Mouse (Mus musculus): ENCODE results near the gene Nup188.

The Nup188 gene

GRCm38 (mm10) chr2:30257699-30258460, 28.3 kb upstream of the Nup188 start:
- DNase-seq = peak; percentile 7

GRCm38 (mm10) chr2:30258600-30258999, 27.6 kb upstream of the Nup188 start:
- DNase-seq = peak; percentile 51

- peak; percentile 15 for DNase-seq
Observed at GRCm38 (mm10) chr2:30259131-30260064, 26.8 kb upstream of the Nup188 start.

- DNase-seq = peak; percentile 3
Observed at GRCm38 (mm10) chr2:30261064-30261736, 25.0 kb upstream of the Nup188 start.

GRCm38 (mm10) chr2:30261921-30262839, 24.0 kb upstream of the Nup188 start:
- DNase-seq = peak; percentile 11

- DNase-seq = peak; percentile 82
Observed at GRCm38 (mm10) chr2:30262840-30263441, 23.3 kb upstream of the Nup188 start.

GRCm38 (mm10) chr2:30263811-30264210, 22.4 kb upstream of the Nup188 start:
- DNase-seq = peak; percentile 9

- DNase-seq = peak; percentile 52
Observed at GRCm38 (mm10) chr2:30264671-30265519, 21.3 kb upstream of the Nup188 start.

DNA sequence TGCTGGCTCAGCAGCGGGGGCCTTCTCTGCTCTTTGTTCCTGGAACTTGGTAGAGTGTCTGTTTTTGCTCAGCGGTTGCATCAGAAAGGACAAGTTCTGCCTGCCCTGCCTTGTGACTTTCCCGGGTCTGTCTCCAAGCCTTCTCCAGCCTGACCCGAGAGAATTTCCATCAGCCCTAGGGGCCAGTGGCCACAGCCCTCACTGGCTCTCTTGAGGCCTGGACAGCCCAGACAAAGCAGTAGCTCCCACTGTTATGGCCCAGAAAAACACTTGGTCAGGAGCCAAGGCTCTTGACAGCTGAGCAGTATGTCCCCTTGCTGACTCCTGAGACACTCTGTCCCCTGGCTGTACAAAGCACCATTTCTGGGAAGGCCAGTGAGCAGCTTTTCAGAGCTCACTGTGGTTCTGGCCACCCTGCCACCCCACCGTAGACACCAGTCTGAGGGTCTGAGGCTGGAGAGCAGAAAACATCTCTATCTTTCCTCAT, 20.4 kb upstream of the Nup188 start, which contains the start of gene Phyhd1:
Gene Phyhd1, plus strand, starts transcription at position 437 of the 487 bp plus-strand sequence.
- DNase-seq = peak; percentile 83

DNA sequence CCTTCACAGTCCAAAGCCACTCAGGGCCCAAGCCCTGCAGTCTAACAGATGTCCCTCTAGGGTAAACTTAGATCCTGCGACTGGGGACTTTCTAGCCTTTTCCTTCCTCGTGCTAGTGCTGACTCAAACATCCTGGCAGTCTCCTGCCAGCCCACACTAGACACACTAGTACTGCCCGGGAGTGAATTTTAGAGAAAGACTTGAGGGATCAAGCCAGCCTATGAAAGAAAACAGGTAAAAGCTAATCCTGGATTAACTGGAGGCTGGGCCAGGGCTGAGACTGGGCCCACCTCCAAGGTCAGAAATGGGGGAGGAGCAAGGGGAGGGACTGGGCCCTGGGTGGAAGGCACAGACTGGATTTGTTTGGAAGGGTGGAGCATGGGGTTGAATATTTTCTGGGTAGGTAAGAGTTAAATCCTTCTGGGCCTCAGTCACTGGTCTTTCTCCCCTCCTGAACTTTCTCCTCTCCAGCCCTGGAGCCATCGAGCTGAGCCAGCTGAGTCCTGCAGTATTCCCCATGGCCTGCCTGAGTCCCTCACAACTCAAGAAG, 19.7 kb upstream of the Nup188 start:
- peak; percentile 90 for DNase-seq

DNA sequence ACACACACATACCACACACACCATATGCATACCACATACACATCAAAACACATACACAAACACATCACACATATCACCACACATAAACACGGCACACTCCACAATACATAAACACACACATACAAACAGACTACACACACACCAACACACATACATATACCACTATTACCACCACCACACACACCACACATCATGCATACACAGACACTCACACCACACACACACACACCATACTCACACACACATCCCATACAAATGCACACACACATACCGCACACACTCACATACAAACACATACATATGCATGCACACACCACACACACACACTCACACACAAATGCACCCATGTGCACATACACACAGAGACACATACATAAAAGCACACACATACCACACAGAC, 18.7 kb upstream of the Nup188 start:
- DNase-seq = no peak

GRCm38 (mm10) chr2:30268371-30268770, 17.8 kb upstream of the Nup188 start:
- no peak for DNase-seq

GRCm38 (mm10) chr2:30269241-30269990, 16.8 kb upstream of the Nup188 start:
- no peak for DNase-seq

DNA sequence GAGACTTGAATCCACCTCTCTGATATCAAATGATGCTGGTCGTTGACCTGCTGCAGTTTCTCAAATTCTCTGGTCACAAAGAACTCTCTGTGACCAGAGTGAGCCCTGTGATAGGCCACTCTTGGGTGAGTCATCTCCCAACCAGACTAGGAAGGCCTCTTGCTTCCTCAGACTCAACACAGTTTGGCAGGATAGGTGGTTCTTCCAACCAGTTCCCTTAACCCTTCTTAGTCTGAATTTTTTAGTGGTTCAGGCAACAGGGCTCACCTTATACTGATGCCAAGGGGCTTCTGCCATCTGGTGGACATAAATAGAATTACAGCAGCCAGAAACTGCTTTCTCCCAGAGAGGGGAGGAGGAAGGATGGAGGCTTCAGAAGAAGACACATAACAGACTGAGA, 16.1 kb upstream of the Nup188 start:
- peak; percentile 72 for DNase-seq

DNA sequence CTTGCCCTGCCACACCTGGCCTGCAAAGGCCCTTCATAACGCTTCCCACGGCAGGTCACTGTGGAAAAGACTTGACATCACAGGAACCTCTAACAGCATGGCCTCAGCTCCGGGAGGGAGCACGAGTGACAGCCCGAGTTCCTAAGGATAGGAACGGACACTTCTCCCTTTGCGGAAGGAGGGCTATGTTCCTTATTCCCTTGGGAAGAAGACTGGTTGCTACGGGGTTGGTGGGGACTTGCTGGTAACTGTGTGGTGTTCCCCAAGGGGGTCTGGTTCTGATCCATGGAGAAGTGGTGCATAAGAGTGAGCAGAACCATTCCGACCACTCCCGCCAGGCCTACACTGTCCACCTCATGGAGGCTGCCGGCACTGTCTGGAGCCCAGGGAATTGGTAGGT, 5.5 kb upstream of the Nup188 start, which contains the start of gene Gm28038:
Gene Gm28038, plus strand, starts transcription at position 301 of the 400 bp plus-strand sequence.
- no peak for DNase-seq

GRCm38 (mm10) chr2:30281651-30282050, 4.5 kb upstream of the Nup188 start:
- no peak for DNase-seq

DNA sequence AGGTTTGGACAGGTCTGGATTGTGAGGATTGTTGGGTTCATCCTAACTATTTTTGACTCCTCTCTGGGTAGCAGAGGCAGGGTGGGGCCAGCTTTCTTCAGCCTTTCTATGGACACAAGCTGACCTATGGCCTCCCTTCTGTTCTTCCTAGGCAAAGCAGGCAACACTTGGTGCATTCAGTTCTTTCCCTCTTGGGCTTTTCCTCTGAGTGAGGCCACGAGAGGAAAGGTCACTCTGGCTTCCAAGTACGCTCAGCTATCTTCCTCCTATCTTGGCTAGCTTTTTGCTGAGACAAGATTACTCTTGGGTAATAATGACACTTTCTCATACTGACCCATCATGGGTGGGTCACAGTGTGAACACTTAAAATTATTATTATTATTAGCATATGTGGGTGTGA, 3.0 kb upstream of the Nup188 start:
- no peak for DNase-seq

DNA sequence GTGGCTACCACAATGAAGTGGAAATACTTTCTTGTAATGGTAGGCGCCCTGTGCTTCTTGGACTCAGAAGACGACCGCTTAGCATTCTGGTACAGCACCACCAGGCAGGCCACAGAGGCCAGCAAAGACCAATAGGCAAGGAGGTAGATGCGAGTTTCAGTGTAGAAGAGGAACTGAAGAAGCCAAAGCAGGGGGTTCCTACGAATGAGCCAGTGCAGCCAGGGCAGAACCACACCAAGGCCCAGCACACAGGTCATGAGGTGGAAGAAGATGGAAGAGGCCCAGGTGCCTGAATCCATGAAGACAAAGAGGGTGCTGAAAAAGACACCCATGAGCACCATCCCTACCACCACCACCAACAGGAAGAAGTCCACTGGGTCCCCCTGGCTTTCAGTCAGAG, 1.2 kb upstream of the Nup188 start:
- no peak for DNase-seq

Data from kidney, adult 18-20 months (tissue).